Comparison of ENCODE assay signal across 17 mouse cellular contexts in genomic region chr6:47061341-47061740, GRCm38 (mm10).
"Had no signal": no experiment of that assay in that cellular context is flagged by ENCODE, and none has a peak within 500 bp of the region (broad histone marks: within the 10 kb centered on the region; RNA-seq: fewer than 3 reads in every experiment).

No protein-coding gene starts in this region.

- H3K36me3 ChIP-seq: lung, embryonic 15.5 days; midbrain, embryonic 13.5 days; midbrain, embryonic 15.5 days; neural tube, embryonic 12.5 days; stomach, embryonic 15.5 days had no signal

- H3K9ac ChIP-seq: lung, embryonic 15.5 days; midbrain, embryonic 13.5 days; midbrain, embryonic 15.5 days; neural tube, embryonic 12.5 days; stomach, embryonic 15.5 days had no signal

- H3K27ac ChIP-seq: lung, embryonic 15.5 days; macrophage; midbrain, embryonic 13.5 days; midbrain, embryonic 15.5 days; neural tube, embryonic 12.5 days; stomach, embryonic 15.5 days; stomach, postnatal 0 days had no signal

- H3K4me1 ChIP-seq: lung, embryonic 15.5 days; megakaryocyte, embryonic 14.5 days; midbrain, embryonic 13.5 days; midbrain, embryonic 15.5 days; neural tube, embryonic 12.5 days; stomach, embryonic 15.5 days had no signal

- H3K9me3 ChIP-seq: lung, embryonic 15.5 days; midbrain, embryonic 13.5 days; midbrain, embryonic 15.5 days; neural tube, embryonic 12.5 days; stomach, embryonic 15.5 days had no signal

- DNase-seq: lung, adult 2 months; lung, postnatal 14 days; lung, postnatal 36 days; right cerebral cortex, postnatal 14 days; thymus, adult 2 months; thymus, postnatal 25 days; thymus, postnatal 4 days had no signal

- H3K27me3 ChIP-seq: lung, embryonic 15.5 days; megakaryocyte, embryonic 14.5 days; midbrain, embryonic 13.5 days; midbrain, embryonic 15.5 days; neural tube, embryonic 12.5 days; stomach, embryonic 15.5 days had no signal

- H3K4me3 ChIP-seq: lung, embryonic 15.5 days; megakaryocyte, embryonic 14.5 days; midbrain, embryonic 13.5 days; midbrain, embryonic 15.5 days; neural tube, embryonic 12.5 days; stomach, embryonic 15.5 days had no signal

- ATAC-seq: lung, postnatal 0 days; midbrain, embryonic 13.5 days; midbrain, embryonic 15.5 days had no signal

- H3K4me2 ChIP-seq: lung, embryonic 15.5 days; midbrain, embryonic 11.5 days; midbrain, embryonic 13.5 days; midbrain, embryonic 15.5 days; neural tube, embryonic 12.5 days; stomach, embryonic 15.5 days had no signal
